Mouse (Mus musculus) MEL (cell line): ENCODE results near the gene Git1. TPM values are rescaled to one million over a fixed set of nuclear protein-coding genes. Genes with fewer than 3 reads are reported as not detected.

Experiments used
- DNase-seq: peaks from one replicate; pipeline ENCODE4 v3.0.0; 2011; ENCODE audit warnings: low read depth, low spot score
- H3K27ac ChIP-seq: 2 replicates; pipeline ENCODE4 v1.5.1; 2012; ENCODE audit warnings: low read depth, mild to moderate bottlenecking, control low read depth, low read length, moderate library complexity; ENCODE audit not compliant: control insufficient read depth
- H3K27me3 ChIP-seq, 2 experiments: fragments of 150-350 bp in 1 of 2; sonication (generic) in 1 of 2; 2 replicates each; pipeline ENCODE4 v1.6.1; 2012; ENCODE audit warnings: low read length in 2 of 2, mild to moderate bottlenecking in 2 of 2, improper control_type of control experiment in 1 of 2, moderate library complexity in 1 of 2; ENCODE audit not compliant: insufficient read depth in 2 of 2, control insufficient read depth in 1 of 2
- H3K36me3 ChIP-seq, 2 experiments: 2 replicates each; pipeline ENCODE4 v1.6.1; 2012 to 2014; ENCODE audit warnings: low read length in 2 of 2, improper control_type of control experiment in 1 of 2, inconsistent platforms in 1 of 2, mild to moderate bottlenecking in 1 of 2; ENCODE audit not compliant: insufficient read depth in 2 of 2, control insufficient read depth in 1 of 2
- H3K4me1 ChIP-seq, 2 experiments: fragments of 150-350 bp in 1 of 2; sonication (generic) in 1 of 2; 2 replicates each; pipeline ENCODE4 v1.6.1; 2012; ENCODE audit warnings: low read length in 2 of 2, improper control_type of control experiment in 1 of 2, mild to moderate bottlenecking in 1 of 2; ENCODE audit not compliant: insufficient read depth in 2 of 2, control insufficient read depth in 1 of 2
- H3K4me3 ChIP-seq, 2 experiments: fragments of 150-350 bp in 1 of 2; sonication (generic) in 1 of 2; 2 replicates each; pipeline ENCODE4 v1.5.1; 2012; ENCODE audit warnings: low read depth in 2 of 2, low read length in 2 of 2, mild to moderate bottlenecking in 2 of 2, moderate library complexity in 2 of 2, control low read depth in 1 of 2, improper control_type of control experiment in 1 of 2; ENCODE audit not compliant: control insufficient read depth in 1 of 2, insufficient read depth in 1 of 2
- H3K79me2 ChIP-seq: 2 replicates; pipeline ENCODE4 v1.6.1; 2012; ENCODE audit warnings: mild to moderate bottlenecking, low read length, moderate library complexity; ENCODE audit not compliant: control insufficient read depth, poor library complexity, insufficient read depth
- H3K9ac ChIP-seq: 2 replicates; pipeline ENCODE4 v1.6.1; 2012; ENCODE audit warnings: low read depth, mild to moderate bottlenecking, control low read depth, low read length, moderate library complexity; ENCODE audit not compliant: control insufficient read depth, poor library complexity, severe bottlenecking
- H3K9me3 ChIP-seq: fragments of 150-350 bp; sonication (generic); replicated peaks from 2 replicates; pipeline ENCODE4 v1.6.1; 2012; ENCODE audit warnings: mild to moderate bottlenecking, low read length, improper control_type of control experiment, moderate library complexity; ENCODE audit not compliant: insufficient read depth
- BHLHE40 ChIP-seq: IDR thresholded peaks from 2 replicates; pipeline ENCODE4 v1.6.1; 2012; ENCODE audit warnings: low read depth, mild to moderate bottlenecking, inconsistent platforms, low read length, improper control_type of control experiment, borderline replicate concordance
- CHD1 ChIP-seq: IDR thresholded peaks from 2 replicates; pipeline ENCODE4 v1.6.1; 2012; ENCODE audit warnings: low read depth, mild to moderate bottlenecking, inconsistent platforms, low read length, improper control_type of control experiment
- CHD2 ChIP-seq: IDR thresholded peaks from 2 replicates; pipeline ENCODE4 v1.6.1; 2011; ENCODE audit warnings: low read length, improper control_type of control experiment
- CTCF ChIP-seq, 3 experiments: IDR thresholded peaks in 2 of 3; conservative IDR thresholded peaks in 1 of 3; 2 replicates each; pipeline ENCODE4 v1.5.1; 2011 to 2012; ENCODE audit warnings: low read length in 3 of 3, low read depth in 2 of 3, mild to moderate bottlenecking in 2 of 3, improper control_type of control experiment in 1 of 3, inconsistent platforms in 1 of 3, mixed read lengths in 1 of 3, moderate library complexity in 1 of 3; ENCODE audit not compliant: control insufficient read depth in 1 of 3, insufficient read depth in 1 of 3, poor library complexity in 1 of 3, severe bottlenecking in 1 of 3
- E2F4 ChIP-seq: IDR thresholded peaks from 2 replicates; pipeline ENCODE4 v1.6.1; 2011; ENCODE audit warnings: low read depth, low read length, improper control_type of control experiment, borderline replicate concordance
- ELF1 ChIP-seq: IDR thresholded peaks from 2 replicates; pipeline ENCODE4 v1.6.1; 2014; ENCODE audit warnings: low read depth, mild to moderate bottlenecking, inconsistent platforms, low read length, improper control_type of control experiment, moderate library complexity
- EP300 ChIP-seq, 2 experiments: IDR thresholded peaks; 2 replicates each; pipeline ENCODE4 v1.6.1; 2011; ENCODE audit warnings: improper control_type of control experiment in 2 of 2, low read length in 2 of 2, low read depth in 1 of 2, mild to moderate bottlenecking in 1 of 2
- ETS1 ChIP-seq: IDR thresholded peaks from 2 replicates; pipeline ENCODE4 v1.6.1; 2012; ENCODE audit warnings: low read depth, mild to moderate bottlenecking, inconsistent platforms, low read length, improper control_type of control experiment, moderate library complexity
- GABPA ChIP-seq: IDR thresholded peaks from 2 replicates; pipeline ENCODE4 v1.6.1; 2012; ENCODE audit warnings: low read depth, mild to moderate bottlenecking, inconsistent platforms, low read length, improper control_type of control experiment, moderate library complexity
- GATA1 ChIP-seq: IDR thresholded peaks from 2 replicates; pipeline ENCODE4 v1.6.1; 2011; ENCODE audit warnings: low read depth, low read length, improper control_type of control experiment
- HCFC1 ChIP-seq: IDR thresholded peaks from 2 replicates; pipeline ENCODE4 v1.6.1; 2012; ENCODE audit warnings: low read depth, mild to moderate bottlenecking, inconsistent platforms, low read length, improper control_type of control experiment, moderate library complexity
- JUND ChIP-seq: IDR thresholded peaks from 2 replicates; pipeline ENCODE4 v1.6.1; 2011; ENCODE audit warnings: low read depth, mild to moderate bottlenecking, improper control_type of control experiment, low read length
- KAT2A ChIP-seq: conservative IDR thresholded peaks from 2 replicates; pipeline ENCODE4 v1.6.1; 2012; ENCODE audit warnings: low read depth, low read length, improper control_type of control experiment, inconsistent platforms
- MAFK ChIP-seq: IDR thresholded peaks from 2 replicates; pipeline ENCODE4 v1.6.1; 2011; ENCODE audit warnings: low read depth, mild to moderate bottlenecking, low read length, improper control_type of control experiment, borderline replicate concordance
- MEF2A ChIP-seq: IDR thresholded peaks from 2 replicates; pipeline ENCODE4 v1.6.1; 2014; ENCODE audit warnings: low read depth, mild to moderate bottlenecking, inconsistent platforms, low read length, improper control_type of control experiment; ENCODE audit not compliant: poor library complexity, insufficient replicate concordance, severe bottlenecking; ENCODE audit errors: extremely low read depth
- MYB ChIP-seq: IDR thresholded peaks from 2 replicates; pipeline ENCODE4 v1.6.1; 2011; ENCODE audit warnings: mild to moderate bottlenecking, low read depth, low read length, improper control_type of control experiment
- MYC ChIP-seq: IDR thresholded peaks from 2 replicates; pipeline ENCODE4 v1.6.1; 2011; ENCODE audit warnings: low read depth, mild to moderate bottlenecking, low read length, improper control_type of control experiment, moderate library complexity
- NELFE ChIP-seq: IDR thresholded peaks from 2 replicates; pipeline ENCODE4 v1.6.1; 2011; ENCODE audit warnings: low read depth, low read length, improper control_type of control experiment
- POLR2A ChIP-seq, 2 experiments: IDR thresholded peaks; 2 replicates each; pipeline ENCODE4 v1.6.1; 2011 to 2012; ENCODE audit warnings: low read length in 2 of 2, mild to moderate bottlenecking in 2 of 2, control low read depth in 1 of 2, improper control_type of control experiment in 1 of 2, low read depth in 1 of 2, moderate library complexity in 1 of 2; ENCODE audit not compliant: control insufficient read depth in 1 of 2, insufficient read depth in 1 of 2, poor library complexity in 1 of 2
- POLR2AphosphoS2 ChIP-seq: IDR thresholded peaks from 2 replicates; pipeline ENCODE4 v1.6.1; 2011; ENCODE audit warnings: low read length, improper control_type of control experiment
- POLR2AphosphoS5 ChIP-seq: IDR thresholded peaks from 2 replicates; pipeline ENCODE4 v1.6.1; 2012; ENCODE audit warnings: low read depth, borderline replicate concordance, mild to moderate bottlenecking, inconsistent platforms, low read length, moderate library complexity, mixed read lengths
- RAD21 ChIP-seq: IDR thresholded peaks from 2 replicates; pipeline ENCODE4 v1.6.1; 2011; ENCODE audit warnings: mild to moderate bottlenecking, low read depth, low read length, improper control_type of control experiment
- RCOR1 ChIP-seq: IDR thresholded peaks from 2 replicates; pipeline ENCODE4 v1.6.1; 2012; ENCODE audit warnings: low read depth, mild to moderate bottlenecking, inconsistent platforms, low read length, improper control_type of control experiment
- SIN3A ChIP-seq: IDR thresholded peaks from 2 replicates; pipeline ENCODE4 v1.6.1; 2012; ENCODE audit warnings: low read length, improper control_type of control experiment, inconsistent platforms
- SMC3 ChIP-seq: IDR thresholded peaks from 2 replicates; pipeline ENCODE4 v1.6.1; 2011; ENCODE audit warnings: low read depth, low read length, improper control_type of control experiment
- TAL1 ChIP-seq: IDR thresholded peaks from 2 replicates; pipeline ENCODE4 v1.6.1; 2012; ENCODE audit warnings: mild to moderate bottlenecking, inconsistent platforms, low read length, moderate library complexity, mixed read lengths
- TBP ChIP-seq: IDR thresholded peaks from 2 replicates; pipeline ENCODE4 v1.8.0; 2011; ENCODE audit warnings: low read depth, low read length, improper control_type of control experiment
- TCF12 ChIP-seq: IDR thresholded peaks from 2 replicates; pipeline ENCODE4 v1.6.1; 2014; ENCODE audit warnings: low read depth, mild to moderate bottlenecking, inconsistent platforms, low read length, improper control_type of control experiment, moderate library complexity
- UBTF ChIP-seq: IDR thresholded peaks from 2 replicates; pipeline ENCODE4 v1.6.1; 2012; ENCODE audit warnings: low read depth, mild to moderate bottlenecking, inconsistent platforms, low read length, improper control_type of control experiment, moderate library complexity, borderline replicate concordance; ENCODE audit not compliant: insufficient read depth
- USF1 ChIP-seq: IDR thresholded peaks from 2 replicates; pipeline ENCODE4 v1.6.1; 2014; ENCODE audit warnings: low read depth, mild to moderate bottlenecking, inconsistent platforms, low read length, improper control_type of control experiment, moderate library complexity
- USF2 ChIP-seq, 2 experiments: IDR thresholded peaks; 2 replicates each; pipeline ENCODE4 v1.6.1; 2011 to 2012; ENCODE audit warnings: improper control_type of control experiment in 2 of 2, low read length in 2 of 2, borderline replicate concordance in 1 of 2, inconsistent platforms in 1 of 2, low read depth in 1 of 2, mild to moderate bottlenecking in 1 of 2; ENCODE audit not compliant: insufficient read depth in 1 of 2
- ZC3H11A ChIP-seq: IDR thresholded peaks from 2 replicates; pipeline ENCODE4 v1.6.1; 2012; ENCODE audit warnings: low read depth, mild to moderate bottlenecking, inconsistent platforms, low read length, improper control_type of control experiment
- ZKSCAN1 ChIP-seq: IDR thresholded peaks from 2 replicates; pipeline ENCODE4 v1.6.1; 2012; ENCODE audit warnings: low read depth, mild to moderate bottlenecking, inconsistent platforms, low read length, improper control_type of control experiment, moderate library complexity
- ZMIZ1 ChIP-seq: IDR thresholded peaks from 2 replicates; pipeline ENCODE4 v1.6.1; 2012; ENCODE audit warnings: low read depth, mild to moderate bottlenecking, inconsistent platforms, low read length, improper control_type of control experiment, moderate library complexity
- polyA plus RNA-seq, 2 experiments: library from polyadenylated mRNA; stranded (reverse) in 1 of 2; unstranded in 1 of 2; fragments of >175 nt in 1 of 2; fragments of >200 nt in 1 of 2; gene quantifications; 2 replicates each; pipeline versions ENCODE4 v1.2.1 to v1.2.4; 2012; ENCODE audit warnings: low replicate concordance in 2 of 2, low read depth in 1 of 2; ENCODE audit not compliant: insufficient read length in 2 of 2, insufficient read depth in 1 of 2, missing spikeins in 1 of 2
- total RNA-seq: library from RNA; depleted of rRNA; stranded (reverse); fragments of 300-350 nt; gene quantifications from 2 replicates; pipeline ENCODE4 v1.2.3, GENCODE M21; 2012

Gene Git1
- total and polyA plus RNA-seq, 3 experiments = 33.1 to 81.4 TPM; not detected in 1

DNA sequence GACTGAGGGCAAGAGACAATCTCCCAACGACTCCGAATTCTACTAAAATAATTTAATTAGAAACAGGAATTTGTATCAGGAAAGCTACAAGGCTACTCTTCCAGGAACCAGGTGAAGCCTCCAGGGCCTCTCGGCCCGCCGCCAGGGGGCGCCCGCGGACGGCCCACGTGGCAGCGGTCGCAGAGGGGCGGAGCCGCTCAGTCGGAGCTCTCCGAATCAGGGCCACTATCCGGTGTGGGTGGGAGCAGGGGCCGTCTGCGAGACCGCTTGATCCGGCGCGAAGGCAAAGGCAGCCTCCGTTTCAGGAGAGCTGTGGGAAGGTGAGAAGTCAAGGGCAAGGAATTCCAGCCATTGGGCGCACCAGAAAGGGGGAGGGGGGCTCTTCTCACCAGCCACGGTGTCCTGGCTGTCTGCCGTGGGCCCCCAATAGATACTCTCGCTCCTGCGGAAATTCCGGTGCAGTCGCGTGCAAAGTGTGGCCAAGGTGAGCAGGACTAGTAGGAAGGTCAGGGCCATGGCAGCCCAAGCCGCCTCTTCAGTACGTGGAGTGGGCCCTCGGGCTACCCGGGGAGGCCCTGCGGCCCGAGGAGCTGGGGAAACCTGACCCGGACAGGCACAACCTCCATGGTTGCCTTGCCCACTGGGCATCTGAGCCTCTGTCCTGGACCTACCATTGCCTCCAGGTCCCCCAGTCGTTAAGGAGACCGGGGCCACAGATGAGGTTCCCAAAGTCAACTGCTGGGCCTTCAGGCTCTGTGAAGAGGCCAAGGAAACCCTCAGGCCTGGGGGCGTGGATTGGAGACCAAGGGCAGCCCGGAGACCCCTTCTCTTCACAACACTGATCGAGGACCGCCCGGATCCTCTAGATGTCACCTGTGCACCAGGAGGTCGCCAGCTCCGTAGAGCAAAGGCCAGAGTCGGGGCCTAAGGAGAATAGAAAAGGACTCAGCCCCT is 15.0 kb downstream of the Git1 start:
- Histone ChIP-seq H3K79me2 (peaks cover under 1% of the 10 kb centered on the region; the same call in 1 of the 2 replicates), H3K36me3 (peaks cover 0 to 4% of the 10 kb centered on the region in 2 experiments; a peak in 2 of 4 replicates), H3K4me3 (peak overlapping the region in 1 of 2 experiments; percentile 25; a peak in 2 of 4 replicates), H3K9ac (peak overlapping the region; percentile 17), H3K27ac (no peak overlapping the region), H3K9me3 (no peaks in the 10 kb centered on the region), H3K27me3 (no peaks in the 10 kb centered on the region), H3K4me1 (peaks cover 2 to 10% of the 10 kb centered on the region in 2 experiments; a peak in 3 of 4 replicates)
- peak; percentile 88 for DNase-seq
- TF ChIP-seq UBTF = no peak
- peak; percentile 97 for TF ChIP-seq SMC3
- no peak for TF ChIP-seq NELFE
- no peak for TF ChIP-seq E2F4
- TF ChIP-seq ZMIZ1 = peak; percentile 80
- TF ChIP-seq RAD21 = peak; percentile 65
- TF ChIP-seq USF1 = peak; percentile 94
- TF ChIP-seq MYB = no peak
- TF ChIP-seq MAFK = no peak
- peak; percentile 51; the same call in 1 of the 2 replicates for TF ChIP-seq ELF1
- TF ChIP-seq RCOR1 = peak; percentile 11; the same call in 1 of the 2 replicates
- no peak for TF ChIP-seq EP300 (IDR thresholded peaks at IDR 0.05; ENCODE audit: low read depth in 1 of 2, low read length in 2 of 2)
- TF ChIP-seq KAT2A = no peak
- TF ChIP-seq USF2 (IDR thresholded peaks at IDR 0.05; ENCODE audit: borderline replicate concordance in 1 of 2, insufficient read depth in 1 of 2, low read depth in 1 of 2, low read length in 2 of 2) = peak in 1 of 2 experiments; percentile 59; a peak in 2 of 4 replicates
- TF ChIP-seq CHD1 = no peak
- no peak for TF ChIP-seq TBP
- no peak for TF ChIP-seq GABPA
- peak; percentile 89 for TF ChIP-seq POLR2AphosphoS2
- peak; percentile 6; the same call in 1 of the 2 replicates for TF ChIP-seq ZKSCAN1
- peak; percentile 65; the same call in 1 of the 2 replicates for TF ChIP-seq HCFC1
- peak; percentile 90 to 99 (median 97) for TF ChIP-seq CTCF (IDR thresholded peaks at IDR 0.05 in 2 of 3, conservative IDR thresholded peaks at IDR 0.05 in 1 of 3; ENCODE audit: control insufficient read depth in 1 of 3, insufficient read depth in 1 of 3, low read depth in 2 of 3, low read length in 3 of 3, poor library complexity in 1 of 3, severe bottlenecking in 1 of 3)
- TF ChIP-seq SIN3A = peak; percentile 99
- no peak for TF ChIP-seq POLR2AphosphoS5
- TF ChIP-seq POLR2A (IDR thresholded peaks at IDR 0.05; ENCODE audit: control insufficient read depth in 1 of 2, insufficient read depth in 1 of 2, low read depth in 1 of 2, low read length in 2 of 2, poor library complexity in 1 of 2) = peak in 1 of 2 experiments; percentile 31; a peak in 1 of 4 replicates
- TF ChIP-seq ETS1 = 0 out of 2 replicates have a peak, but pooled peaks have one; percentile 23
- TF ChIP-seq CHD2 = no peak
- TF ChIP-seq MYC = peak; percentile 99
- TF ChIP-seq BHLHE40 = peak; percentile 60
- TF ChIP-seq GATA1 = no peak
- no peak for TF ChIP-seq JUND
- no peak for TF ChIP-seq TAL1
- peak; percentile 35; the same call in 1 of the 2 replicates for TF ChIP-seq TCF12
- TF ChIP-seq MEF2A = no peak
- TF ChIP-seq ZC3H11A = peak; percentile 78
